In the genomic region with DNA sequence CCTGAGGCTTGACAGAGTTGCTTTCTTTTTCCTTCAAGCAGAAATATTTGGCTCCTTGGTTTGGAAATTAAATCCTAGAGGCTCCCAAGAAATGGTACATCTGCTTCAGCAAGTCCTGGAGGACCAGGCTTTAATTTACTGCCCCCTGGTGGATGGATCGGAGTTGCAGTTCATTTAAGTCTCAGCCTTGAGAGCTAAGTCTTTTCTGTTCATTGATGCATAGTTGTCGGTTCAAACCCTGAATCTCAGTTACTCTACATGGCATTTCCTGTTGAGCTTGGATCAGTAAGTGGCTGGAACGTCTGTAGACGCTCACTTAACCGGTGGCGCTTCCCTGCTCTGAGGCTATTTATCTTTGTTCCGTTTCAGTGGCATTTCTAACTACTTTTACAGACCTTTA, we compare ENCODE assay signal across 9 mouse cellular contexts.
DNase-seq lines count a peak whose midpoint lies in the region; ATAC-seq lines count a peak whose summit lies in the region.
"Had no signal": no experiment of that assay in that cellular context is flagged by ENCODE, and none has a peak within 500 bp of the region (broad histone marks: within the 10 kb centered on the region; RNA-seq: fewer than 3 reads in every experiment).

No protein-coding gene starts in this region.

- no peak for ATAC-seq in intestine, embryonic 14.5 days (replicated peaks; ENCODE audit: low FRiP score, low TSS enrichment, low read depth)
- ATAC-seq in intestine, embryonic 16.5 days = no peak

- intact Hi-C loops in left cerebral cortex, postnatal 14 days (cut with DNase I) = no loop called here

- DNase-seq in intestine, embryonic 14.5 days (ENCODE audit: low spot score) = peak; percentile 63
- DNase-seq in ZHBTc4 (ENCODE audit: low read depth, low spot score) = peak; percentile 78
- DNase-seq in embryo, embryonic 10.5 days (ENCODE audit: low spot score) = peak; percentile 86
- DNase-seq in hindlimb bud, embryonic 11.5 days (ENCODE audit: extremely low spot score, low read depth, low spot score) = peak; percentile 50
- DNase-seq in left cerebral cortex, postnatal 14 days (ENCODE audit: low spot score in 2 of 2) = peak; percentile 42 to 69
- DNase-seq in retina, embryonic 14.5 days (ENCODE audit: low spot score) = peak; percentile 78
- DNase-seq in urinary bladder, postnatal 25 days (ENCODE audit: low spot score) = peak; percentile 73

- WGBS in intestine, embryonic 14.5 days = 48% methylated on average over 7 of the region's 7 CpGs
- WGBS in intestine, embryonic 16.5 days = 48% methylated on average over 7 of the region's 7 CpGs

- H3K4me1 ChIP-seq in intestine, embryonic 14.5 days (replicated peaks; ENCODE audit: control insufficient read depth, insufficient read depth, low read length) = peaks cover 5% of the 10 kb centered on the region; the same call in 1 of the 2 replicates
- H3K4me1 ChIP-seq in intestine, embryonic 16.5 days (ENCODE audit: control insufficient read depth, insufficient read depth, low read length) = no peaks in the 10 kb centered on the region
- H3K4me1 ChIP-seq: embryonic facial prominence, embryonic 15.5 days had no signal

- H3K36me3 ChIP-seq in intestine, embryonic 14.5 days (ENCODE audit: control insufficient read depth, insufficient read depth, low read length) = no peaks in the 10 kb centered on the region
- no peaks in the 10 kb centered on the region for H3K36me3 ChIP-seq in intestine, embryonic 16.5 days (ENCODE audit: control insufficient read depth, insufficient read depth, low read length)
- H3K36me3 ChIP-seq: embryonic facial prominence, embryonic 15.5 days had no signal

- H3K9ac ChIP-seq in intestine, embryonic 14.5 days (ENCODE audit: low read length) = no peak overlapping the region
- H3K9ac ChIP-seq in intestine, embryonic 16.5 days (ENCODE audit: low read depth, low read length) = no peak overlapping the region
- H3K9ac ChIP-seq: embryonic facial prominence, embryonic 15.5 days had no signal

- no peaks in the 10 kb centered on the region for H3K27me3 ChIP-seq in intestine, embryonic 14.5 days (replicated peaks; ENCODE audit: control insufficient read depth, insufficient read depth, low read length)
- no peaks in the 10 kb centered on the region for H3K27me3 ChIP-seq in intestine, embryonic 16.5 days (replicated peaks; ENCODE audit: control insufficient read depth, insufficient read depth, low read length)
- H3K27me3 ChIP-seq: embryonic facial prominence, embryonic 15.5 days had no signal

- no peaks in the 10 kb centered on the region for H3K9me3 ChIP-seq in intestine, embryonic 14.5 days (ENCODE audit: control insufficient read depth, low read length)
- no peaks in the 10 kb centered on the region for H3K9me3 ChIP-seq in intestine, embryonic 16.5 days (ENCODE audit: control insufficient read depth, low read length)
- H3K9me3 ChIP-seq: embryonic facial prominence, embryonic 15.5 days had no signal

- H3K27ac ChIP-seq in intestine, embryonic 14.5 days (ENCODE audit: low read depth) = no peak overlapping the region
- no peak overlapping the region for H3K27ac ChIP-seq in intestine, embryonic 16.5 days (ENCODE audit: low read length)
- H3K27ac ChIP-seq: embryonic facial prominence, embryonic 15.5 days had no signal

- no peak overlapping the region for H3K4me2 ChIP-seq in intestine, embryonic 14.5 days (ENCODE audit: low read length)
- H3K4me2 ChIP-seq in intestine, embryonic 16.5 days (ENCODE audit: low read depth, low read length) = no peak overlapping the region
- H3K4me2 ChIP-seq: embryonic facial prominence, embryonic 15.5 days had no signal

- no peak overlapping the region for H3K4me3 ChIP-seq in intestine, embryonic 14.5 days (ENCODE audit: low read depth, low read length)
- H3K4me3 ChIP-seq in intestine, embryonic 16.5 days (ENCODE audit: low read length) = no peak overlapping the region
- H3K4me3 ChIP-seq: embryonic facial prominence, embryonic 15.5 days had no signal
